Mouse (Mus musculus) stomach, postnatal 0 days (tissue): ENCODE data around the gene Aatk.

Experiments
- CTCF ChIP-seq: IDR thresholded peaks from 2 replicates; pipeline ENCODE4 v1.5.1; 2016; ENCODE audit warnings: antibody characterized with exemption, low read depth, mild to moderate bottlenecking, moderate library complexity
- EP300 ChIP-seq: optimal IDR thresholded peaks from 2 replicates; pipeline ENCODE3; 2016; ENCODE audit warnings: antibody characterized with exemption

- TF ChIP-seq CTCF: no peak
- TF ChIP-seq EP300: no peak
Observed at GRCm38 (mm10) chr11:120022216-120022615, 24.8 kb downstream of the Aatk start.
